Mouse (Mus musculus): ENCODE results near the gene Sec62. TPM values are rescaled to one million over a fixed set of nuclear protein-coding genes. Genes with fewer than 3 reads are reported as not detected.
"Not testable (repeated sequence)": the region's sequence is repeated elsewhere in the genome, so short reads cannot be mapped to it uniquely, and the experiment has no call there.

The Sec62 gene
- polyA plus RNA-seq, 1 experiment from 2014 or later: 72.1 TPM

DNA sequence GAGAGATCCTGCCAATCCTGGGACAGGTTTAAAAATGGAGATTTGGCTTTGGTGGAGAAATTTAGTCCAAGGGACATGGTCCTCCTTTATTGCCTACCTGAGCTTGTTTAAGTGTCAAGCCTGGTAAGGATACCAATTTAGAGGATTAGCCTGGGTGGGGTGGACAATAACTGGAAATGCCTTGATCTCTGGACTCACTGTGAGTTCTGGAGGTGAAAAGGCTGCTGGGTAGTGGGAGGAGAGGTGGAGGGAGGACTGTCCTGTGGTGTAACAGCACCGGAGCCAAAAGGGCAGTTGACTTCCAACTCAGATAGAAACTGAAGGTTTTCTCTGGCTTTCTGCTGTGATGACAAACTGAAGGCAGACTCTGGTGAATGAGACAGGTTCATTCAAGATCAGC, 54.7 kb downstream of the Sec62 start:
- WGBS: 66% methylated on average over 1 of the region's 1 CpGs
- no peaks in the 10 kb centered on the region for H3K27me3 ChIP-seq (ENCODE audit: control insufficient read depth, insufficient read depth, low read length)
- H3K9ac ChIP-seq (ENCODE audit: low read length): no peak overlapping the region
- ATAC-seq (ENCODE audit: insufficient number of reproducible peaks, low FRiP score, low TSS enrichment, low read depth) (no peak), DNase-seq (ENCODE audit: low spot score) (no peak)
- no peaks in the 10 kb centered on the region for H3K4me1 ChIP-seq (ENCODE audit: control insufficient read depth, insufficient read depth, low read length)
- H3K27ac ChIP-seq (replicated peaks; ENCODE audit: low read depth, low read length): no peak overlapping the region
- no peak overlapping the region for H3K4me3 ChIP-seq (ENCODE audit: low read depth, low read length)
- no peaks in the 10 kb centered on the region for H3K36me3 ChIP-seq (ENCODE audit: control insufficient read depth, insufficient read depth, low read length)
- no peaks in the 10 kb centered on the region for H3K9me3 ChIP-seq (ENCODE audit: control insufficient read depth, low read length)
- no peak overlapping the region for H3K4me2 ChIP-seq (ENCODE audit: low read depth, severe bottlenecking)

DNA sequence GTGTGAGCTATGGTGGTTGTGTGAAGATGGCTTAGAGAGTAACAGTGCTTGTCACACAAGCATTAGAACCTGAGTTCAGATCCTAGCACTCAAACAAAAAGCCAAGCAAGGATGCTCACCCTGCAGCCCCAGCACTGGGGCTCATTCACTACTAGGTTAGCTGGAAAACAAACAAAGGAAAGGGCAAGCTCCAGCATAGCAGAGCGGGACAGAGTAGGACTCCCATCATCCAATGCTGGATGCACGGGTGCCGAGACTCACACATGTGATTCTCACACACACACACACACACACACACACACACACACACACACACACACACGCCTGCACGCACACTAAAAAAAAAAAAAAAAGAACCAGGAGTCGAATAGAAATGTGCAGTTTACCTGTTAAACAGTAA, 58.7 kb downstream of the Sec62 start:
- no peak overlapping the region for H3K27ac ChIP-seq (replicated peaks; ENCODE audit: low read depth, low read length)
- no peak overlapping the region for H3K4me3 ChIP-seq (ENCODE audit: low read depth, low read length)
- H3K9ac ChIP-seq (ENCODE audit: low read length): no peak overlapping the region
- H3K9me3 ChIP-seq (ENCODE audit: control insufficient read depth, low read length): no peaks in the 10 kb centered on the region
- no peaks in the 10 kb centered on the region for H3K4me1 ChIP-seq (ENCODE audit: control insufficient read depth, insufficient read depth, low read length)
- H3K36me3 ChIP-seq (ENCODE audit: control insufficient read depth, insufficient read depth, low read length): no peaks in the 10 kb centered on the region
- ATAC-seq (ENCODE audit: insufficient number of reproducible peaks, low FRiP score, low TSS enrichment, low read depth) (no peak), DNase-seq (ENCODE audit: low spot score) (no peak)
- peaks cover 17% of the 10 kb centered on the region for H3K27me3 ChIP-seq (ENCODE audit: control insufficient read depth, insufficient read depth, low read length)
- H3K4me2 ChIP-seq (ENCODE audit: low read depth, severe bottlenecking): no peak overlapping the region
- WGBS: 81% methylated on average over 6 of the region's 6 CpGs

- 87% methylated on average over 5 of the region's 5 CpGs for WGBS
- Histone ChIP-seq H3K36me3 (ENCODE audit: control insufficient read depth, insufficient read depth, low read length) (no peaks in the 10 kb centered on the region), H3K4me1 (ENCODE audit: control insufficient read depth, insufficient read depth, low read length) (no peaks in the 10 kb centered on the region), H3K27me3 (ENCODE audit: control insufficient read depth, insufficient read depth, low read length) (peaks cover 18% of the 10 kb centered on the region), H3K9ac (ENCODE audit: low read length) (no peak overlapping the region), H3K9me3 (ENCODE audit: control insufficient read depth, low read length) (no peaks in the 10 kb centered on the region), H3K4me3 (ENCODE audit: low read depth, low read length) (no peak overlapping the region), H3K27ac (replicated peaks; ENCODE audit: low read depth, low read length) (no peak overlapping the region), H3K4me2 (ENCODE audit: low read depth, severe bottlenecking) (no peak overlapping the region)
- ATAC-seq (ENCODE audit: insufficient number of reproducible peaks, low FRiP score, low TSS enrichment, low read depth) (no peak), DNase-seq (ENCODE audit: low spot score) (no peak)
Measured at GRCm38 (mm10) chr3:30853596-30853995, 60.9 kb downstream of the Sec62 start.

DNA sequence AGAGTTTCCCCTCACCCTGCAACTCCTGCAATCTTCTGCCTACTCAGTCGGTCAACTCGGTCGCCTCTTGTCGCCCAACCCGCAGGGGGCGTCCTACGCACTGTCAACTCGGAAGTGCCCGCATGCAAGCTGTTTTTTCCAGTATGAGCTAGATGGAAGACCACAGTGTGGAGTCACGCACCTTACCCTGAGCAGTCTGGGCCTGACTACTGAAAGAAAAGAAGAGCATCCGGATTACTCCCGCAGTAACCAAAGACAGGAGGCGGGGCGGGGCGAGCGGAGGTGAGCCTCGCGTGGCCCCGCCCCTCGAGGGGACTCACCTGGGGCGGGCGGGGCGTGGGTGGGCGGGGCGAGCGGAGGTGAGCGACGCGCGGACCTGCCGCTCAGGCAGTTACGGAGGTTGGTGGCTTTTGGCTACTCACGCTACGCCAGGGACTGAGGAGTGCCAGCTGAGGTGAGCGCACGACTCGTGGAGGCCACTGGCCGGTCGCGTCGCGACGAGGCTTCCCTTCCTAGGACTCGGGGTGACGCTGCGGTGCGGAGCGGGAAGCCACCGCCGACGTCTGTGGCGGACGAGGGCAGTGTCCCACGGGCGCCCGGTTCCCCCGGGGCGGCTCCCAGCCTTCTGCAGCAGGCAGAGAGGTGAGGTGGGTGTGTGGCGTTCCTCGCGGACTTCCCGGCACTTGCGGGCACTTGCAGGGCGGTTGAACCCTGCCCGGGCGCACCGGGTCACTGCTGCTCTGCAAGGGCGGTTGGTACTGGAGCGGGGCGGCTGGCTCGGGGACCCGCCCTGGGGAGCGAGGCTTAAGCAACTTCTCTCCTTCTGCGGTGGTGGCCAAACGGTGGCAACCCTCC, 63.2 kb downstream of the Sec62 start, which contains the start of gene Gpr160:
TSS of gene Gpr160 (plus strand) at position 347 of the 855 bp plus-strand sequence.
- whole genome bisulfite sequencing: under 1% methylated on average over 71 of the region's 75 CpGs
- Histone ChIP-seq H3K27ac (replicated peaks; ENCODE audit: low read depth, low read length) (no peak within 1 kb of the TSS), H3K4me2 (ENCODE audit: low read depth, severe bottlenecking) (peak within 1 kb of the TSS; percentile 99), H3K9me3 (ENCODE audit: control insufficient read depth, low read length) (no peaks in the 10 kb centered on the region), H3K4me1 (ENCODE audit: control insufficient read depth, insufficient read depth, low read length) (no peaks in the 10 kb centered on the region), H3K4me3 (ENCODE audit: low read depth, low read length) (peak within 1 kb of the TSS; percentile 58), H3K9ac (ENCODE audit: low read length) (peak within 1 kb of the TSS; percentile 56), H3K27me3 (ENCODE audit: control insufficient read depth, insufficient read depth, low read length) (peaks cover 18% of the 10 kb centered on the region), H3K36me3 (ENCODE audit: control insufficient read depth, insufficient read depth, low read length) (no peaks in the 10 kb centered on the region)
- DNase-seq (ENCODE audit: low spot score) (peak; percentile 71), ATAC-seq (ENCODE audit: insufficient number of reproducible peaks, low FRiP score, low TSS enrichment, low read depth) (peak; percentile 51; the same call in 1 of the 2 replicates)

DNA sequence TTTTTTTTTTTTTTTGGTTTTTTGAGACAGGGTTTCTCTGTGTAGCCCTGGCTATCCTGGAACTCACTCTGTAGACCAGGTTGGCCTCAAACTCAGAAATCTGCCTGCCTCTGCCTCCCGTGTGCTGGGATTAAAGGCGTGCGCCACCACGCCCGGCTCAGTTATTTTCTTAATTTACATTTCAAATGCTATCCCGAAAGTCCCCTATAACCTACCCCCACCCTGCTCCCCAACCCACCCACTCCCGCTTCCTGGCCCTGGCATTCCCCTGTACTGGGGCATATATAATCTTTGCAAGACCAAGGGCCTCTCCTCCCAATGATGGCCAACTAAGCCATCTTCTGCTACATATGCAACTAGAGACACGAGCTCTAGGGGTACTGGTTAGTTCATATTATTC, 66.9 kb downstream of the Sec62 start:
- not testable (repeated sequence) for H3K9me3 ChIP-seq (ENCODE audit: control insufficient read depth, low read length); H3K4me3 ChIP-seq (ENCODE audit: low read depth, low read length); H3K4me1 ChIP-seq (ENCODE audit: control insufficient read depth, insufficient read depth, low read length); H3K4me2 ChIP-seq (ENCODE audit: low read depth, severe bottlenecking); H3K27ac ChIP-seq (replicated peaks; ENCODE audit: low read depth, low read length); DNase-seq (ENCODE audit: low spot score); H3K9ac ChIP-seq (ENCODE audit: low read length); H3K36me3 ChIP-seq (ENCODE audit: control insufficient read depth, insufficient read depth, low read length); ATAC-seq (ENCODE audit: insufficient number of reproducible peaks, low FRiP score, low TSS enrichment, low read depth)
- 91% methylated on average over 8 of the region's 8 CpGs for WGBS
- peaks cover 18% of the 10 kb centered on the region for H3K27me3 ChIP-seq (ENCODE audit: control insufficient read depth, insufficient read depth, low read length)

GRCm38 (mm10) chr3:30860705-30861104, 68.0 kb downstream of the Sec62 start:
- peaks cover 8% of the 10 kb centered on the region for H3K27me3 ChIP-seq (ENCODE audit: control insufficient read depth, insufficient read depth, low read length)
- WGBS: 75% methylated on average over 4 of the region's 4 CpGs
- no peaks in the 10 kb centered on the region for H3K9me3 ChIP-seq (ENCODE audit: control insufficient read depth, low read length)
- no peaks in the 10 kb centered on the region for H3K4me1 ChIP-seq (ENCODE audit: control insufficient read depth, insufficient read depth, low read length)
- H3K4me3 ChIP-seq (ENCODE audit: low read depth, low read length): no peak overlapping the region
- H3K36me3 ChIP-seq (ENCODE audit: control insufficient read depth, insufficient read depth, low read length): no peaks in the 10 kb centered on the region
- no peak for DNase-seq (ENCODE audit: low spot score)
- ATAC-seq (ENCODE audit: insufficient number of reproducible peaks, low FRiP score, low TSS enrichment, low read depth): no peak
- no peak overlapping the region for H3K9ac ChIP-seq (ENCODE audit: low read length)
- no peak overlapping the region for H3K4me2 ChIP-seq (ENCODE audit: low read depth, severe bottlenecking)
- H3K27ac ChIP-seq (replicated peaks; ENCODE audit: low read depth, low read length): no peak overlapping the region

- WGBS: 75% methylated on average over 5 of the region's 5 CpGs
- H3K9ac ChIP-seq (ENCODE audit: low read length): no peak overlapping the region
- H3K27me3 ChIP-seq (ENCODE audit: control insufficient read depth, insufficient read depth, low read length): no peaks in the 10 kb centered on the region
- no peaks in the 10 kb centered on the region for H3K4me1 ChIP-seq (ENCODE audit: control insufficient read depth, insufficient read depth, low read length)
- H3K36me3 ChIP-seq (ENCODE audit: control insufficient read depth, insufficient read depth, low read length): no peaks in the 10 kb centered on the region
- H3K4me3 ChIP-seq (ENCODE audit: low read depth, low read length): no peak overlapping the region
- DNase-seq (ENCODE audit: low spot score) (no peak), ATAC-seq (ENCODE audit: insufficient number of reproducible peaks, low FRiP score, low TSS enrichment, low read depth) (no peak)
- no peak overlapping the region for H3K27ac ChIP-seq (replicated peaks; ENCODE audit: low read depth, low read length)
- H3K9me3 ChIP-seq (ENCODE audit: control insufficient read depth, low read length): no peaks in the 10 kb centered on the region
- H3K4me2 ChIP-seq (ENCODE audit: low read depth, severe bottlenecking): no peak overlapping the region
Measured at GRCm38 (mm10) chr3:30863712-30864435, 71.2 kb downstream of the Sec62 start.

DNA sequence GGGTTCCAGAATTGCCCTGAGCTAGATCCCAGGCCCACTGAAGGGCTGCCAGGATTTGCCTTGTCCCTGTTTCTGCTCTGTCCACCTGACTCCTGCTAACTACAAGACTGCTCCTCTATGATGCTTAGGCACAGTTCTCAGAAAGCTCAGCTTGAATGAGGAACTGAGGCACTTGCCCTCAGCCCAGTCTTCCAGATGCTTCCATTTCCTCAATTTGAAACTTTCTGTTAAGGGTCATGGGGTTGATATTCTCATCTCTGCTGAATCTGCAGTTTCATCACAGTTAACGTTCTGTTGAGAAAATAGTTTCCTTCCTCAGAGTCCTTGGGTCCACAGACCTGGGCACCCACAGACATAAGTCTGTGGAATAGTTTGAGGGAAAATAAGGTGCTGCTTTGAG, 72.0 kb downstream of the Sec62 start:
- H3K27me3 ChIP-seq (ENCODE audit: control insufficient read depth, insufficient read depth, low read length): no peaks in the 10 kb centered on the region
- no peak for ATAC-seq (ENCODE audit: insufficient number of reproducible peaks, low FRiP score, low TSS enrichment, low read depth)
- DNase-seq (ENCODE audit: low spot score): no peak
- no peak overlapping the region for H3K4me3 ChIP-seq (ENCODE audit: low read depth, low read length)
- 81% methylated on average over 1 of the region's 1 CpGs for WGBS
- H3K9me3 ChIP-seq (ENCODE audit: control insufficient read depth, low read length): no peaks in the 10 kb centered on the region
- H3K9ac ChIP-seq (ENCODE audit: low read length): no peak overlapping the region
- H3K36me3 ChIP-seq (ENCODE audit: control insufficient read depth, insufficient read depth, low read length): no peaks in the 10 kb centered on the region
- H3K27ac ChIP-seq (replicated peaks; ENCODE audit: low read depth, low read length): no peak overlapping the region
- no peak overlapping the region for H3K4me2 ChIP-seq (ENCODE audit: low read depth, severe bottlenecking)
- H3K4me1 ChIP-seq (ENCODE audit: control insufficient read depth, insufficient read depth, low read length): no peaks in the 10 kb centered on the region

Data from limb, embryonic 11.5 days (tissue).